Mouse (Mus musculus) small intestine, adult 2 months (tissue): ENCODE results near the gene Slc16a9.

Experiments
- CTCF ChIP-seq: fragments of 200-500 bp; IDR thresholded peaks from 2 replicates; pipeline ENCODE4 v1.5.1; 2012; ENCODE audit warnings: low read depth, mild to moderate bottlenecking, control low read depth, inconsistent platforms, low read length, moderate library complexity, mixed read lengths; ENCODE audit not compliant: insufficient replicate concordance, insufficient read length; ENCODE audit errors: extremely low read depth
- POLR2A ChIP-seq: fragments of 200-500 bp; IDR thresholded peaks from 2 replicates; pipeline ENCODE4 v1.6.1; 2012; ENCODE audit warnings: low read depth, mild to moderate bottlenecking, control low read depth, inconsistent platforms, low read length, moderate library complexity

- TF ChIP-seq CTCF (no peak), POLR2A (no peak)
Observed at GRCm38 (mm10) chr10:70263681-70264189, 18.8 kb downstream of the Slc16a9 start.
